Mouse (Mus musculus) liver, embryonic 14.5 days (tissue): ENCODE data around the gene Fgd3. TPM values are rescaled to one million over a fixed set of nuclear protein-coding genes. Genes with fewer than 3 reads are reported as not detected.

Experiments used
- ATAC-seq: fragments of 200-750 bp; cut with Nextera tagmentation; 2 replicates; pipeline ENCODE4 v1.8.0; 2017; ENCODE audit warnings: moderate number of reproducible peaks, mild to moderate bottlenecking, moderate library complexity; ENCODE audit not compliant: insufficient read depth
- DNase-seq, 3 experiments: peaks; one replicate each; pipeline ENCODE4 v3.0.0-alpha.2; 2012 to 2013; ENCODE audit warnings: low read depth in 3 of 3, low spot score in 3 of 3
- H3K27ac ChIP-seq: fragments of 300-500 bp; sonication (generic); 2 replicates; pipeline ENCODE4 v1.5.1; 2014; ENCODE audit warnings: moderate library complexity, mild to moderate bottlenecking, control low read depth, inconsistent platforms
- H3K27me3 ChIP-seq: fragments of 300-500 bp; sonication (generic); 2 replicates; pipeline ENCODE4 v1.6.1; 2014; ENCODE audit warnings: mild to moderate bottlenecking, low read length, moderate library complexity; ENCODE audit not compliant: control insufficient read depth, insufficient read depth
- H3K36me3 ChIP-seq: fragments of 300-500 bp; sonication (generic); replicated peaks from 2 replicates; pipeline ENCODE4 v1.6.1; 2014; ENCODE audit warnings: low read depth; ENCODE audit not compliant: control insufficient read depth, insufficient read depth
- H3K4me1 ChIP-seq, 2 experiments: fragments of 200-500 bp in 1 of 2; fragments of 300-500 bp in 1 of 2; sonication (generic) in 1 of 2; replicated peaks; 2 replicates each; pipeline ENCODE4 v1.6.1; 2012 to 2014; ENCODE audit warnings: antibody characterized with exemption in 1 of 2, inconsistent platforms in 1 of 2, low read length in 1 of 2; ENCODE audit not compliant: control insufficient read depth in 2 of 2, insufficient read depth in 2 of 2
- H3K4me2 ChIP-seq: fragments of 300-500 bp; sonication (generic); 2 replicates; pipeline ENCODE4 v1.6.1; 2014; ENCODE audit warnings: low read depth, mild to moderate bottlenecking, control low read depth, moderate library complexity
- H3K4me3 ChIP-seq, 2 experiments: fragments of 200-500 bp in 1 of 2; fragments of 300-500 bp in 1 of 2; sonication (generic) in 1 of 2; 2 replicates each; pipeline ENCODE4 v1.5.1; 2012 to 2014; ENCODE audit warnings: low read depth in 2 of 2, low read length in 2 of 2, mild to moderate bottlenecking in 2 of 2, control low read depth in 1 of 2, inconsistent platforms in 1 of 2, moderate library complexity in 1 of 2; ENCODE audit not compliant: insufficient read depth in 1 of 2
- H3K9ac ChIP-seq: fragments of 300-500 bp; sonication (generic); replicated peaks from 2 replicates; pipeline ENCODE4 v1.6.1; 2014; ENCODE audit warnings: mild to moderate bottlenecking, control low read depth, moderate library complexity
- H3K9me3 ChIP-seq: fragments of 300-500 bp; sonication (generic); 2 replicates; pipeline ENCODE4 v1.6.1; 2016; ENCODE audit warnings: low read length, mixed read lengths; ENCODE audit not compliant: control insufficient read depth
- CTCF ChIP-seq: IDR thresholded peaks from 2 replicates; pipeline ENCODE4 v1.5.1; 2016; ENCODE audit warnings: antibody characterized with exemption, low read depth, control low read depth
- EP300 ChIP-seq: IDR thresholded peaks from 2 replicates; pipeline ENCODE4 v1.6.1; 2016; ENCODE audit warnings: antibody characterized with exemption, low read depth
- WGBS: fragments of 180-500 bp; shearing (Covaris S2); extraction: QIAGEN DNeasy Blood & Tissue Kit; methylation state at CpG from one replicate; pipeline ENCODE4 v1.1.7; 2014; ENCODE audit not compliant: insufficient replicate concordance; 5-methylcytosine and 5-hydroxymethylcytosine counted together
- polyA plus RNA-seq, 2 experiments: library from polyadenylated mRNA; depleted of rRNA in 1 of 2; stranded (reverse) in 1 of 2; unstranded in 1 of 2; fragments of >200 nt; fragmentation: Nextera tagmentation in 1 of 2; extraction: Ambion mirVana in 1 of 2; gene quantifications; 2 replicates each; pipeline versions ENCODE4 v1.2.1 to v1.2.3; 2012 to 2014

Gene Fgd3
- polyA plus RNA-seq, 2 experiments = 0.11 to 0.64 TPM

- Histone ChIP-seq H3K27me3 (no peaks in the 10 kb centered on the region), H3K9ac (no peak overlapping the region), H3K36me3 (no peaks in the 10 kb centered on the region), H3K4me1 (peaks cover 6 to 18% of the 10 kb centered on the region in 2 experiments; a peak in 3 of 4 replicates), H3K4me3 (no peak overlapping the region), H3K9me3 (no peaks in the 10 kb centered on the region), H3K27ac (no peak overlapping the region), H3K4me2 (no peak overlapping the region)
- ATAC-seq (no peak), DNase-seq (no peak)
- WGBS = 73% methylated on average over 11 of the region's 11 CpGs
- TF ChIP-seq CTCF (no peak), EP300 (no peak)
Observed at GRCm38 (mm10) chr13:49355461-49356061, 35.5 kb upstream of the Fgd3 start.

- no peak overlapping the region for H3K4me2 ChIP-seq
- TF ChIP-seq CTCF (no peak), EP300 (no peak)
- no peak for ATAC-seq
- 72% methylated on average over 5 of the region's 5 CpGs for WGBS
- no peaks in the 10 kb centered on the region for H3K36me3 ChIP-seq
- DNase-seq = no peak
- no peak overlapping the region for H3K27ac ChIP-seq
- H3K4me1 ChIP-seq = peaks cover 16 to 26% of the 10 kb centered on the region in 2 experiments
- no peaks in the 10 kb centered on the region for H3K27me3 ChIP-seq
- H3K9me3 ChIP-seq = no peaks in the 10 kb centered on the region
- no peak overlapping the region for H3K9ac ChIP-seq
- no peak overlapping the region for H3K4me3 ChIP-seq
Observed at GRCm38 (mm10) chr13:49353991-49354507, 33.9 kb upstream of the Fgd3 start.

- Histone ChIP-seq H3K4me3 (no peak overlapping the region), H3K4me1 (peaks cover 17 to 26% of the 10 kb centered on the region in 2 experiments), H3K9me3 (no peaks in the 10 kb centered on the region), H3K27ac (no peak overlapping the region), H3K9ac (no peak overlapping the region), H3K36me3 (no peaks in the 10 kb centered on the region), H3K27me3 (no peaks in the 10 kb centered on the region), H3K4me2 (no peak overlapping the region)
- TF ChIP-seq CTCF (no peak), EP300 (no peak)
- DNase-seq = no peak
- no peak for ATAC-seq
Observed at GRCm38 (mm10) chr13:49353422-49353821, 33.3 kb upstream of the Fgd3 start.

- TF ChIP-seq EP300 (no peak), CTCF (no peak)
- Histone ChIP-seq H3K27ac (no peak overlapping the region), H3K9me3 (no peaks in the 10 kb centered on the region), H3K4me2 (no peak overlapping the region), H3K4me1 (peaks cover 14 to 26% of the 10 kb centered on the region in 2 experiments), H3K36me3 (no peaks in the 10 kb centered on the region), H3K27me3 (no peaks in the 10 kb centered on the region), H3K9ac (no peak overlapping the region), H3K4me3 (no peak overlapping the region)
- 36% methylated on average over 3 of the region's 3 CpGs for WGBS
- ATAC-seq (no peak), DNase-seq (no peak)
Observed at GRCm38 (mm10) chr13:49352581-49353159, 32.6 kb upstream of the Fgd3 start.

- 43% methylated on average over 6 of the region's 6 CpGs for WGBS
- Histone ChIP-seq H3K9me3 (no peaks in the 10 kb centered on the region), H3K27ac (no peak overlapping the region), H3K9ac (no peak overlapping the region; the same call in 1 of the 2 replicates), H3K4me3 (no peak overlapping the region), H3K4me2 (no peak overlapping the region), H3K4me1 (peaks cover 28 to 36% of the 10 kb centered on the region in 2 experiments), H3K36me3 (no peaks in the 10 kb centered on the region; the same call in 1 of the 2 replicates), H3K27me3 (no peaks in the 10 kb centered on the region)
- ATAC-seq (peak; percentile 27; the same call in 1 of the 2 replicates), DNase-seq (no peak)
- peak; percentile 16; the same call in 1 of the 2 replicates for TF ChIP-seq EP300
- no peak for TF ChIP-seq CTCF
Observed at GRCm38 (mm10) chr13:49349836-49350505, 29.9 kb upstream of the Fgd3 start.
